Mouse (Mus musculus): ENCODE measurements at regions not wholly inside any gene's neighbourhood (a gene's known extent, or its start where the extent isn't known, plus 50 kb on each side); places are given as distances from the start of the nearest gene placed in this dataset.

- Histone ChIP-seq H3K79me2 (ENCODE audit: control insufficient read depth, insufficient read depth, low read length, poor library complexity) (no peaks in the 10 kb centered on the region), H3K36me3 (ENCODE audit: control insufficient read depth in 1 of 2, insufficient read depth in 2 of 2, low read length in 2 of 2) (no peaks in the 10 kb centered on the region), H3K27me3 (ENCODE audit: control insufficient read depth in 1 of 2, insufficient read depth in 2 of 2, low read length in 2 of 2) (peaks cover 0 to 7% of the 10 kb centered on the region in 2 experiments; a peak in 2 of 4 replicates), H3K4me1 (ENCODE audit: control insufficient read depth in 1 of 2, insufficient read depth in 2 of 2, low read length in 2 of 2) (no peaks in the 10 kb centered on the region), H3K4me3 (ENCODE audit: control insufficient read depth in 1 of 2, insufficient read depth in 1 of 2, low read depth in 2 of 2, low read length in 2 of 2) (no peak overlapping the region), H3K9ac (ENCODE audit: control insufficient read depth, low read depth, low read length, poor library complexity, severe bottlenecking) (no peak overlapping the region), H3K27ac (ENCODE audit: control insufficient read depth, low read depth, low read length) (no peak overlapping the region), H3K9me3 (replicated peaks; ENCODE audit: insufficient read depth, low read length) (no peaks in the 10 kb centered on the region)
- no peak for TF ChIP-seq ZKSCAN1 (IDR thresholded peaks at IDR 0.05; ENCODE audit: low read depth, low read length)
- no peak for TF ChIP-seq ELF1 (IDR thresholded peaks at IDR 0.05; ENCODE audit: low read depth, low read length)
- no peak for TF ChIP-seq UBTF (IDR thresholded peaks at IDR 0.05; ENCODE audit: borderline replicate concordance, insufficient read depth, low read depth, low read length)
- no peak for TF ChIP-seq POLR2AphosphoS5 (IDR thresholded peaks at IDR 0.05; ENCODE audit: borderline replicate concordance, low read depth, low read length)
- TF ChIP-seq RAD21 (IDR thresholded peaks at IDR 0.05; ENCODE audit: low read depth, low read length): no peak
- TF ChIP-seq CHD2 (IDR thresholded peaks at IDR 0.05; ENCODE audit: low read length): no peak
- no peak for TF ChIP-seq MYB (IDR thresholded peaks at IDR 0.05; ENCODE audit: low read depth, low read length)
- TF ChIP-seq CHD1 (IDR thresholded peaks at IDR 0.05; ENCODE audit: low read depth, low read length): no peak
- TF ChIP-seq BHLHE40 (IDR thresholded peaks at IDR 0.05; ENCODE audit: borderline replicate concordance, low read depth, low read length): no peak
- no peak for TF ChIP-seq NELFE (IDR thresholded peaks at IDR 0.05; ENCODE audit: low read depth, low read length)
- no peak for TF ChIP-seq RCOR1 (IDR thresholded peaks at IDR 0.05; ENCODE audit: low read depth, low read length)
- no peak for TF ChIP-seq JUND (IDR thresholded peaks at IDR 0.05; ENCODE audit: low read depth, low read length)
- TF ChIP-seq NRF1 (IDR thresholded peaks at IDR 0.05; ENCODE audit: insufficient read depth, low read depth, low read length, poor library complexity, severe bottlenecking): no peak
- DNase-seq (ENCODE audit: low read depth, low spot score): no peak
Observed at GRCm38 (mm10) chr6:89066588-89066987, 164.5 kb downstream of the Tpra1 start.

DNA sequence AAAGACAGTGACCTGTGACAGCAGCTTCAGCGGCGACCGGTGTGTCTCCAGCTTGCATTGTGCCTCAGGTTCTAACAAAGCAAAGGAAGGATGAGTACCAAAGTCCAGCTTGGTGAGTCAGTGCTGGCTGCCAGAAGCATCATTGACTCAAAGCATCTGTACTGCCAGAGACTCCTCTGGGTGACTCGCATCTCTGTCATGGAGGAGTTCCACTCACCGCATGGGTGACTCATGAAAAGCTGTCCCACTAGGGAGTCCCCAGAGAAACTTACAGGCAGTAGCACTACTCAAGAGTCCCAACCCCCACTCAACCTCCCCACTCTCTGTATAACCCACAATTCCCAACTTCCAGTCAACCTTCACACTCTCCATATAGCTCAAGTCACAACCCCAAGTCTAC, 166.2 kb downstream of the Tpra1 start:
- no peak for DNase-seq (ENCODE audit: low read depth, low spot score)
- no peak overlapping the region for H3K27ac ChIP-seq (ENCODE audit: control insufficient read depth, low read depth, low read length)
- no peaks in the 10 kb centered on the region for H3K4me1 ChIP-seq (ENCODE audit: control insufficient read depth in 1 of 2, insufficient read depth in 2 of 2, low read length in 2 of 2)
- no peak for TF ChIP-seq UBTF (IDR thresholded peaks at IDR 0.05; ENCODE audit: borderline replicate concordance, insufficient read depth, low read depth, low read length)
- no peak for TF ChIP-seq RCOR1 (IDR thresholded peaks at IDR 0.05; ENCODE audit: low read depth, low read length)
- TF ChIP-seq TCF12 (IDR thresholded peaks at IDR 0.05; ENCODE audit: low read depth, low read length): no peak
- TF ChIP-seq POLR2AphosphoS2 (IDR thresholded peaks at IDR 0.05; ENCODE audit: low read length): no peak
- H3K4me3 ChIP-seq (ENCODE audit: control insufficient read depth in 1 of 2, insufficient read depth in 1 of 2, low read depth in 2 of 2, low read length in 2 of 2): no peak overlapping the region
- H3K27me3 ChIP-seq (ENCODE audit: control insufficient read depth in 1 of 2, insufficient read depth in 2 of 2, low read length in 2 of 2): peaks cover 0 to 2% of the 10 kb centered on the region in 2 experiments; a peak in 1 of 4 replicates
- no peak overlapping the region for H3K9ac ChIP-seq (ENCODE audit: control insufficient read depth, low read depth, low read length, poor library complexity, severe bottlenecking)
- no peaks in the 10 kb centered on the region for H3K79me2 ChIP-seq (ENCODE audit: control insufficient read depth, insufficient read depth, low read length, poor library complexity)
- H3K36me3 ChIP-seq (ENCODE audit: control insufficient read depth in 1 of 2, insufficient read depth in 2 of 2, low read length in 2 of 2): no peaks in the 10 kb centered on the region
- H3K9me3 ChIP-seq (replicated peaks; ENCODE audit: insufficient read depth, low read length): no peaks in the 10 kb centered on the region

Data from MEL (cell line).